Mouse (Mus musculus) liver, adult 2 months (tissue): ENCODE measurements around the gene Atpaf2. TPM values are rescaled to one million over a fixed set of nuclear protein-coding genes. Genes with fewer than 3 reads are reported as not detected.

Experiments used
- DNase-seq: peaks from one replicate; pipeline ENCODE4 v3.0.0-alpha.2; 2011; ENCODE audit warnings: low read depth, low spot score; ENCODE audit errors: extremely low read depth
- H3K27ac ChIP-seq: fragments of 200-500 bp; replicated peaks from 2 replicates; pipeline ENCODE4 v1.5.1; 2012; ENCODE audit warnings: low read depth, mild to moderate bottlenecking, control low read depth, inconsistent platforms, low read length; ENCODE audit not compliant: insufficient read depth
- H3K27me3 ChIP-seq: fragments of 200-500 bp; 2 replicates; pipeline ENCODE4 v1.6.1; 2012; ENCODE audit warnings: mild to moderate bottlenecking, moderate library complexity, low read length, inconsistent platforms; ENCODE audit not compliant: control insufficient read depth, insufficient read depth
- H3K36me3 ChIP-seq: fragments of 200-500 bp; 2 replicates; pipeline ENCODE4 v1.6.1; 2012; ENCODE audit warnings: low read length, inconsistent platforms; ENCODE audit not compliant: control insufficient read depth, insufficient read depth
- H3K4me1 ChIP-seq: fragments of 200-500 bp; 2 replicates; pipeline ENCODE4 v1.6.1; 2011; ENCODE audit warnings: low read length; ENCODE audit not compliant: control insufficient read depth, insufficient read depth
- H3K4me3 ChIP-seq: fragments of 200-500 bp; 2 replicates; pipeline ENCODE4 v1.5.1; 2011; ENCODE audit warnings: low read depth, mild to moderate bottlenecking, control low read depth, low read length, moderate library complexity; ENCODE audit not compliant: insufficient read depth
- H3K79me2 ChIP-seq: fragments of 200-500 bp; 2 replicates; pipeline ENCODE4 v1.6.1; 2012; ENCODE audit warnings: inconsistent platforms, mild to moderate bottlenecking, low read length, moderate library complexity; ENCODE audit not compliant: control insufficient read depth, insufficient read depth
- H3K9ac ChIP-seq: fragments of 200-500 bp; 2 replicates; pipeline ENCODE4 v1.6.1; 2012; ENCODE audit warnings: low read depth, mild to moderate bottlenecking, control low read depth, inconsistent platforms, low read length
- CTCF ChIP-seq: fragments of 200-500 bp; IDR thresholded peaks from 2 replicates; pipeline ENCODE4 v1.5.1; 2011; ENCODE audit warnings: low read depth, low read length, control low read depth
- POLR2A ChIP-seq: fragments of 200-500 bp; IDR thresholded peaks from 2 replicates; pipeline ENCODE4 v1.6.1; 2011; ENCODE audit warnings: low read length, control low read depth; ENCODE audit not compliant: insufficient read depth; ENCODE audit errors: extremely low read depth
- WGBS: fragments of 180-500 bp; shearing (Covaris S2); methylation state at CpG from one replicate; pipeline ENCODE4 v1.1.7; 2018; 5-methylcytosine and 5-hydroxymethylcytosine counted together
- polyA plus RNA-seq: library from polyadenylated mRNA; depleted of rRNA; stranded (reverse); fragments of >200 nt; gene quantifications from 2 replicates; pipeline ENCODE4 v1.2.3, GENCODE M21; 2012; rRNA removed
- total RNA-seq: library from RNA; depleted of rRNA; stranded (reverse); fragments of >200 nt; gene quantifications from 2 replicates; pipeline ENCODE4 v1.2.3, GENCODE M21; 2014; rRNA removed

The Atpaf2 gene
- total RNA-seq = 15.3 and 16.8 TPM in 2 replicates
- 22.3 and 23.3 TPM in 2 replicates for polyA plus RNA-seq

DNA sequence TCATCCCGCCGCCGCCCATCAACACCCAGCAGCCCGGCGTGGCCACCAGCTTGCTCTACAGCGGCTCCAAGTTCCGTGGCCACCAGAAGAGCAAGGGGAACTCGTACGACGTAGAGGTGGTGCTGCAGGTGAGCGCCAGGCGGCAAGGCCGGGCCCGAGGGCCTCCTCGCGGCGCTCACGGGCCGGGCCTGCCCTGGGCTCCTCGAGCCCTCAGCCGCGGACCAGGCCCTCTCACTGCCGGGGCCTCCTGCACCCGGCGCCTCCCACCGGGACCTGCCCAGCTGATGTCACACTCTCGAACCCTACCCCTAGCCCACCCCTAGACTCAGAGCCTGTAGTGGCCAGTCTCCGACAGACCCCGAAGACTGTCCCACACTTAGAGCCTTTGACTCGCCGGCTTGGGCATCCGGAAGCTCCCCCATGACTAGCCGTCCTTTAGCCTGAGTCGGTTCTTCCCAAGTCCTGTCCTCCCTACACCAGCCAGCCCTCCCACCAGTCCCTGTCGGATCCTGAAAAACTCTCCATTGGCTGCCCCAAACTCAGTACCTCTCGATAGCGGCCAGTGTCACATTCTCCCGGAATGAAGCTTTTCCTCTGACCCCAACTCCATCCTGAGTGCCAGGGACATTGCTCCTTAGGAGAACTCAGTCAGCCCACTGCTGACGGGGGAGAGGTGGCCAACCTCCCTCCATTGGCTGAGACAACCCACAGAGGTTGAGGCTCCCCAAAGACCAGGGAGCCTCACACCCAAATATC is at the start of gene Atpaf2:
TSS of gene Atpaf2 (minus strand) at position 741 of the 756 bp plus-strand sequence.
- no peak for TF ChIP-seq POLR2A
- no peak for TF ChIP-seq CTCF

GRCm38 (mm10) chr11:60465943-60466380 is 47.7 kb upstream of the Atpaf2 start:
- Histone ChIP-seq H3K79me2 (no peaks in the 10 kb centered on the region), H3K4me1 (peaks cover 6% of the 10 kb centered on the region; the same call in 1 of the 2 replicates), H3K27ac (no peak overlapping the region; the same call in 1 of the 2 replicates), H3K4me3 (no peak overlapping the region), H3K9ac (no peak overlapping the region), H3K27me3 (no peaks in the 10 kb centered on the region), H3K36me3 (peaks cover 20% of the 10 kb centered on the region)
- peak; percentile 74 for DNase-seq
- TF ChIP-seq POLR2A = no peak
- peak; percentile 81 for TF ChIP-seq CTCF
- 17% methylated on average over 2 of the region's 2 CpGs for WGBS

More for the DNA sequence above, at the start of gene Atpaf2:
- DNase-seq = peak; percentile 9
- peak within 1 kb of the TSS; percentile 78 for H3K4me3 ChIP-seq
- peak within 1 kb of the TSS; percentile 85 for H3K27ac ChIP-seq
- WGBS = 1% methylated on average over 39 of the region's 39 CpGs
- peak within 1 kb of the TSS; percentile 92 for H3K9ac ChIP-seq
- peaks cover 8% of the 10 kb centered on the region for H3K4me1 ChIP-seq
- no peaks in the 10 kb centered on the region for H3K27me3 ChIP-seq
- H3K36me3 ChIP-seq = no peaks in the 10 kb centered on the region
- H3K79me2 ChIP-seq = peaks cover 11% of the 10 kb centered on the region; the same call in 1 of the 2 replicates

- Histone ChIP-seq H3K36me3 (peaks cover 16% of the 10 kb centered on the region; the same call in 1 of the 2 replicates), H3K4me3 (no peak overlapping the region), H3K27me3 (no peaks in the 10 kb centered on the region), H3K4me1 (peaks cover 6% of the 10 kb centered on the region), H3K79me2 (0 out of 2 replicates have a peak, but pooled peaks cover 3% of the 10 kb centered on the region), H3K27ac (no peak overlapping the region), H3K9ac (no peak overlapping the region)
- TF ChIP-seq POLR2A (no peak), CTCF (no peak)
- 88% methylated on average over 1 of the region's 1 CpGs for WGBS
- no peak for DNase-seq
Measured at GRCm38 (mm10) chr11:60457973-60458372, 39.7 kb upstream of the Atpaf2 start.

- Histone ChIP-seq H3K27me3 (no peaks in the 10 kb centered on the region), H3K27ac (peak overlapping the region; percentile 27; the same call in 1 of the 2 replicates), H3K79me2 (0 out of 2 replicates have a peak, but pooled peaks cover 3% of the 10 kb centered on the region), H3K4me3 (peak overlapping the region; percentile 81), H3K36me3 (peaks cover 1% of the 10 kb centered on the region; the same call in 1 of the 2 replicates), H3K4me1 (peaks cover 6% of the 10 kb centered on the region), H3K9ac (peak overlapping the region; percentile 76)
- TF ChIP-seq POLR2A (no peak), CTCF (no peak)
- 1% methylated on average over 17 of the region's 17 CpGs for WGBS
- DNase-seq = peak; percentile 13
Measured at GRCm38 (mm10) chr11:60454745-60455087, 36.5 kb upstream of the Atpaf2 start.

- peak; percentile 82 for DNase-seq
- Histone ChIP-seq H3K79me2 (0 out of 2 replicates have a peak, but pooled peaks cover 3% of the 10 kb centered on the region), H3K4me1 (peaks cover 6% of the 10 kb centered on the region), H3K4me3 (peak within 1 kb of the TSS; percentile 81), H3K27ac (peak within 1 kb of the TSS; percentile 27; the same call in 1 of the 2 replicates), H3K9ac (peak within 1 kb of the TSS; percentile 76), H3K36me3 (no peaks in the 10 kb centered on the region; the same call in 1 of the 2 replicates), H3K27me3 (no peaks in the 10 kb centered on the region)
- WGBS = 4% methylated on average over 27 of the region's 27 CpGs
- TF ChIP-seq POLR2A (peak; percentile 59), CTCF (no peak)
Measured at GRCm38 (mm10) chr11:60454080-60454744, 36.0 kb upstream of the Atpaf2 start, which contains the start of gene Drg2. Drg2 (plus strand) TSS chr11:60454591.
